Comparison of ENCODE assay signal across 8 mouse cellular contexts in genomic region chr6:120493374-120494181, GRCm38 (mm10). TPM values are rescaled to one million over a fixed set of nuclear protein-coding genes. Genes with fewer than 3 reads are reported as not detected.
DNase-seq lines count a peak whose midpoint lies in the region; ATAC-seq and TF ChIP-seq lines count a peak whose summit lies in the region.

Tmem121b (minus strand) TSS chr6:120493807.

- H3K27me3 ChIP-seq in heart, embryonic 14.5 days (ENCODE audit: control insufficient read depth, insufficient read depth, low read length): peaks cover 43% of the 10 kb centered on the region

- under 1% methylated on average over 70 of the region's 84 CpGs for WGBS in heart, embryonic 14.5 days
- WGBS in lung, adult 2 months: 1% methylated on average over 77 of the region's 84 CpGs

- no peaks in the 10 kb centered on the region for H3K9me3 ChIP-seq in heart, embryonic 14.5 days (ENCODE audit: control insufficient read depth, low read length)

- H3K4me1 ChIP-seq in heart, embryonic 14.5 days (ENCODE audit: control insufficient read depth in 2 of 2, insufficient read depth in 2 of 2, low read length in 2 of 2): peaks cover 5 to 22% of the 10 kb centered on the region in 2 experiments
- H3K4me1 ChIP-seq in lung, adult 2 months (ENCODE audit: control insufficient read depth, insufficient read depth, low read length): no peaks in the 10 kb centered on the region; the same call in 1 of the 2 replicates

- H3K4me2 ChIP-seq in heart, embryonic 14.5 days (ENCODE audit: low read length): peak within 1 kb of the TSS; percentile 99

- no peak within 1 kb of the TSS for H3K27ac ChIP-seq in heart, embryonic 14.5 days (replicated peaks in 1 of 2; ENCODE audit: control insufficient read depth in 1 of 2, insufficient read depth in 1 of 2, low read depth in 2 of 2, low read length in 2 of 2)

- H3K4me3 ChIP-seq in heart, embryonic 14.5 days (ENCODE audit: control insufficient read depth in 1 of 2, insufficient read depth in 1 of 2, low read depth in 1 of 2, low read length in 2 of 2): peak within 1 kb of the TSS; percentile 62 to 67
- peak within 1 kb of the TSS; percentile 46 for H3K4me3 ChIP-seq in lung, adult 2 months (replicated peaks; ENCODE audit: extremely low read depth, low read depth, low read length)

- DNase-seq in B cell, adult 2 months: peak; percentile 44 to 48
- DNase-seq in R1 (ENCODE audit: low read depth, low spot score) (peak; percentile 74), adipocyte (ENCODE audit: low spot score) (no peak)
- peak; percentile 88 for DNase-seq in embryo, embryonic 10.5 days (ENCODE audit: low spot score)
- DNase-seq in layer of hippocampus, adult 8-10 months (ENCODE audit: low spot score in 2 of 2): peak; percentile 88 to 90
- DNase-seq in lung, adult 2 months: no peak
- DNase-seq in ovary, adult 18-20 months (ENCODE audit: low spot score): peak; percentile 47

- TF ChIP-seq CTCF in lung, adult 2 months (IDR thresholded peaks at IDR 0.05; ENCODE audit: insufficient read depth, low read length): no peak

- no peaks in the 10 kb centered on the region for H3K36me3 ChIP-seq in heart, embryonic 14.5 days (ENCODE audit: control insufficient read depth, insufficient read depth, low read length)

- ATAC-seq in heart, embryonic 14.5 days (ENCODE audit: insufficient number of reproducible peaks, insufficient read depth, low FRiP score, low read depth): peak; percentile 23; the same call in 1 of the 2 replicates

- TF ChIP-seq POLR2A in lung, adult 2 months (IDR thresholded peaks at IDR 0.05; ENCODE audit: borderline replicate concordance, extremely low read depth, low read depth, low read length): no peak

- peak within 1 kb of the TSS; percentile 64 for H3K9ac ChIP-seq in heart, embryonic 14.5 days (ENCODE audit: low read length)

RNA-seq across cellular contexts. Expression of gene Tmem121b, which starts in this region (rescaled TPM):
- 0.04 and 0.07 TPM in 2 replicates for polyA plus RNA-seq in heart, embryonic 14.5 days (2014; fragmentation: Nextera tagmentation; extraction: Ambion mirVana)
- total RNA-seq in layer of hippocampus, adult 8-10 months (2022): 10 to 100 TPM; 31.5 to 39.8 (median 34.0) TPM
- polyA plus RNA-seq in lung, adult 2 months (2012; rRNA removed): 2.3 and 2.8 TPM in 2 replicates

Comparison
In these comparisons a context has a peak if more than half of its experiments do, and no peak if none do; other contexts are left out.
1. Peak in ATAC-seq, H3K4me3 ChIP-seq, H3K9ac ChIP-seq and H3K4me2 ChIP-seq in heart, embryonic 14.5 days; RNA of the gene not detected or under 1 TPM.
2. DNase-seq: peak in B cell, adult 2 months (2 of 2), R1 (single experiment), embryo, embryonic 10.5 days (single experiment), layer of hippocampus, adult 8-10 months (2 of 2) and ovary, adult 18-20 months (single experiment); none in lung, adult 2 months (single experiment) and adipocyte (single experiment).